12 mouse cellular contexts compared by ENCODE assay signal in genomic region chr10:39415586-39415985, GRCm38 (mm10). TPM values are rescaled to one million over a fixed set of nuclear protein-coding genes. Genes with fewer than 3 reads are reported as not detected.
DNase-seq lines count a peak whose midpoint lies in the region; ATAC-seq and TF ChIP-seq lines count a peak whose summit lies in the region.
"Had no signal": no experiment of that assay in that cellular context is flagged by ENCODE, and none has a peak within 500 bp of the region (broad histone marks: within the 10 kb centered on the region; RNA-seq: fewer than 3 reads in every experiment).

No protein-coding gene starts in this region.

- H3K9ac ChIP-seq in hindbrain, embryonic 12.5 days = no peak overlapping the region
- H3K9ac ChIP-seq in forebrain, embryonic 12.5 days = no peak overlapping the region
- no peak overlapping the region for H3K9ac ChIP-seq in forebrain, embryonic 15.5 days (replicated peaks)
- H3K9ac ChIP-seq: forebrain, embryonic 13.5 days; hindbrain, embryonic 15.5 days; liver, embryonic 14.5 days; neural tube, embryonic 12.5 days had no signal

- peak overlapping the region; percentile 8; the same call in 1 of the 2 replicates for H3K27ac ChIP-seq in layer of hippocampus, adult 2 months
- no peak overlapping the region for H3K27ac ChIP-seq in hindbrain, embryonic 12.5 days
- no peak overlapping the region for H3K27ac ChIP-seq in forebrain, embryonic 12.5 days
- no peak overlapping the region for H3K27ac ChIP-seq in forebrain, embryonic 15.5 days (replicated peaks)
- H3K27ac ChIP-seq: forebrain, embryonic 13.5 days; hindbrain, embryonic 15.5 days; liver, embryonic 14.5 days; neural tube, embryonic 12.5 days had no signal

- no peak overlapping the region for H3K4me2 ChIP-seq in hindbrain, embryonic 12.5 days (replicated peaks)
- no peak overlapping the region for H3K4me2 ChIP-seq in forebrain, embryonic 12.5 days
- H3K4me2 ChIP-seq in forebrain, embryonic 15.5 days (replicated peaks) = no peak overlapping the region
- H3K4me2 ChIP-seq: forebrain, embryonic 13.5 days; hindbrain, embryonic 15.5 days; neural tube, embryonic 12.5 days had no signal

- WGBS in hindbrain, embryonic 12.5 days = 74% methylated on average over 2 of the region's 2 CpGs
- WGBS in forebrain, embryonic 12.5 days = 76% methylated on average over 2 of the region's 2 CpGs
- WGBS in forebrain, embryonic 15.5 days = 51% methylated on average over 2 of the region's 2 CpGs

- CTCF ChIA-PET in Patski (lab: Charles Lee) = no interaction called here

- peak in 1 of 2 experiments; percentile 16 for DNase-seq in layer of hippocampus, adult 2 months (ENCODE audit: low spot score in 2 of 2)
- DNase-seq in layer of hippocampus, adult 9-11 months = no peak
- peak; percentile 51 for DNase-seq in Patski (ENCODE audit: low read depth, low spot score)
- DNase-seq in cerebellum, adult 8-10 months = peak; percentile 54

- in situ Hi-C loops in Patski (cut with MboI; ENCODE audit: low pct_unique_long_range_greater_than_20kb) = no loop called here

- ATAC-seq in Patski = peak; percentile 93
- peak; percentile 66 for ATAC-seq in megakaryocyte, adult 5-6 weeks (ENCODE audit: poor library complexity, severe bottlenecking)
- ATAC-seq in hindbrain, embryonic 12.5 days (ENCODE audit: low FRiP score) = no peak
- ATAC-seq in forebrain, embryonic 12.5 days (ENCODE audit: low FRiP score) = no peak
- no peak for ATAC-seq in forebrain, embryonic 15.5 days (replicated peaks)
- ATAC-seq: forebrain, embryonic 13.5 days had no signal

- POLR2A ChIA-PET in Patski (lab: Charles Lee) = no interaction called here

- H3K4me1 ChIP-seq in hindbrain, embryonic 12.5 days = peaks cover 35% of the 10 kb centered on the region
- peaks cover 19% of the 10 kb centered on the region for H3K4me1 ChIP-seq in forebrain, embryonic 12.5 days
- peaks cover 37% of the 10 kb centered on the region for H3K4me1 ChIP-seq in forebrain, embryonic 15.5 days

- no peaks in the 10 kb centered on the region for H3K9me3 ChIP-seq in hindbrain, embryonic 12.5 days (replicated peaks)
- H3K9me3 ChIP-seq in forebrain, embryonic 12.5 days = no peaks in the 10 kb centered on the region
- no peaks in the 10 kb centered on the region for H3K9me3 ChIP-seq in forebrain, embryonic 15.5 days
- H3K9me3 ChIP-seq: forebrain, embryonic 13.5 days; hindbrain, embryonic 15.5 days; neural tube, embryonic 12.5 days had no signal

- H3K36me3 ChIP-seq in hindbrain, embryonic 12.5 days = no peaks in the 10 kb centered on the region
- H3K36me3 ChIP-seq in forebrain, embryonic 12.5 days (replicated peaks) = no peaks in the 10 kb centered on the region
- no peaks in the 10 kb centered on the region for H3K36me3 ChIP-seq in forebrain, embryonic 15.5 days
- H3K36me3 ChIP-seq: hindbrain, embryonic 15.5 days; neural tube, embryonic 12.5 days had no signal

- no peak overlapping the region for H3K4me3 ChIP-seq in layer of hippocampus, adult 2 months
- no peak overlapping the region for H3K4me3 ChIP-seq in hindbrain, embryonic 12.5 days
- H3K4me3 ChIP-seq in forebrain, embryonic 12.5 days (replicated peaks) = no peak overlapping the region
- H3K4me3 ChIP-seq in forebrain, embryonic 15.5 days = no peak overlapping the region
- H3K4me3 ChIP-seq: forebrain, embryonic 13.5 days; hindbrain, embryonic 15.5 days; neural tube, embryonic 12.5 days had no signal

- TF ChIP-seq CTCF in layer of hippocampus, adult 2 months (conservative IDR thresholded peaks at IDR 0.05) = no peak
- no peak for TF ChIP-seq CTCF in Patski (IDR thresholded peaks at IDR 0.05)

- H3K27me3 ChIP-seq in Patski = no peaks in the 10 kb centered on the region
- no peaks in the 10 kb centered on the region for H3K27me3 ChIP-seq in hindbrain, embryonic 12.5 days
- no peaks in the 10 kb centered on the region for H3K27me3 ChIP-seq in forebrain, embryonic 12.5 days
- H3K27me3 ChIP-seq in forebrain, embryonic 15.5 days = no peaks in the 10 kb centered on the region
- H3K27me3 ChIP-seq: forebrain, embryonic 13.5 days; hindbrain, embryonic 15.5 days; neural tube, embryonic 12.5 days had no signal

RNA-seq across cellular contexts. Expression of gene Fyn, which starts 46.9 kb away (rescaled TPM):
- 100 to 1,000 TPM; 127 to 130 TPM for total RNA-seq in layer of hippocampus, adult 2 months (2021)
- polyA plus RNA-seq in Patski (2021) = 64.4 TPM
- total RNA-seq in megakaryocyte, adult 5-6 weeks (2015) = 19.5 and 21.3 TPM in 2 replicates
- 28.9 and 36.3 TPM in 2 replicates for total RNA-seq in megakaryocyte, adult 5-6 weeks (2017)
- polyA plus RNA-seq in hindbrain, embryonic 12.5 days (2016; fragmentation: Nextera tagmentation; extraction: Ambion mirVana) = 64.8 and 67.9 TPM in 2 replicates
- polyA plus RNA-seq in forebrain, embryonic 12.5 days (2016; fragmentation: Nextera tagmentation; extraction: Ambion mirVana) = 62.0 and 63.4 TPM in 2 replicates
- 75.6 and 79.3 TPM in 2 replicates for polyA plus RNA-seq in forebrain, embryonic 15.5 days (2015; fragmentation: Nextera tagmentation; extraction: Ambion mirVana)

Comparison
In these comparisons a context has a peak if more than half of its experiments do, and no peak if none do; other contexts are left out.
1. ATAC-seq: peak in Patski (single experiment) and megakaryocyte, adult 5-6 weeks (single experiment); none in hindbrain, embryonic 12.5 days (single experiment), forebrain, embryonic 12.5 days (single experiment) and forebrain, embryonic 15.5 days (single experiment).